Mouse (Mus musculus) erythroblast, embryonic 14.5 days (primary cell): Measurements from ENCODE around the gene Clasp1. TPM values are rescaled to one million over a fixed set of nuclear protein-coding genes. Genes with fewer than 3 reads are reported as not detected.

Experiments used
- H3K27me3 ChIP-seq: 2 replicates; pipeline ENCODE4 v1.6.1; 2012; ENCODE audit warnings: inconsistent platforms; ENCODE audit not compliant: control insufficient read depth
- H3K36me3 ChIP-seq: 2 replicates; pipeline ENCODE4 v1.6.1; 2012; ENCODE audit warnings: mild to moderate bottlenecking, inconsistent platforms; ENCODE audit not compliant: control insufficient read depth
- H3K4me1 ChIP-seq: 2 replicates; pipeline ENCODE4 v1.6.1; 2012; ENCODE audit warnings: inconsistent platforms; ENCODE audit not compliant: control insufficient read depth
- H3K4me3 ChIP-seq: replicated peaks from 2 replicates; pipeline ENCODE3; 2012; ENCODE audit warnings: moderate library complexity, mild to moderate bottlenecking, inconsistent platforms
- H3K9me3 ChIP-seq: 2 replicates; pipeline ENCODE4 v1.6.1; 2012; ENCODE audit warnings: low read length, inconsistent platforms, mixed read lengths; ENCODE audit not compliant: control insufficient read depth
- GATA1 ChIP-seq: IDR thresholded peaks from 2 replicates; pipeline ENCODE4 v1.6.1; 2012; ENCODE audit warnings: low read length, inconsistent platforms, mixed read lengths
- TAL1 ChIP-seq: IDR thresholded peaks from 3 replicates; pipeline ENCODE4 v1.6.1; 2012; ENCODE audit warnings: low read length, inconsistent platforms, mixed read lengths
- polyA plus RNA-seq: library from polyadenylated mRNA; stranded (reverse); fragments of >175 nt; gene quantifications from 2 replicates; pipeline ENCODE4 v1.2.3, GENCODE M21; 2012

Clasp1 gene
- polyA plus RNA-seq, 1 experiment, result 0.44 TPM

DNA sequence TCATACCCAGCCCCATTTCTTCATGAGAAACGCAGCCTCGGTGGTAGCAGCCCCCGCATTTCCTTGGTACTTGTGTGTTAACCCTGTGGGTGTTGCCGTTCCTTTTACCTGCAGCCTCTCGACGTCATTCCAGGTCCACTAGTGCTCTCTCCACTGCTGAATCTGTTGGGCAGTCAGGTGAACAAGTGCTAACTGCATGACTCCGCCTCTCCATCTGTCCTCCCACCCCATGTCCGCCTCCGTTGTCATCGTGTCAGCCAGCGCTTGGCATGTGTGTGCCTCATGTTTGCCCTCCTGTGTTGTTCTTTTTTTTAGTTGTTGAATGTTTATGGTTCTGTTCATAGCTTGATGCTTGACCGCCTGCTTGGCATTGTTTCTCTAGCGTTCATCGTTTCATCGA, 147.2 kb downstream of the Clasp1 start:
- H3K4me1 ChIP-seq, result no peaks in the 10 kb centered on the region

DNA sequence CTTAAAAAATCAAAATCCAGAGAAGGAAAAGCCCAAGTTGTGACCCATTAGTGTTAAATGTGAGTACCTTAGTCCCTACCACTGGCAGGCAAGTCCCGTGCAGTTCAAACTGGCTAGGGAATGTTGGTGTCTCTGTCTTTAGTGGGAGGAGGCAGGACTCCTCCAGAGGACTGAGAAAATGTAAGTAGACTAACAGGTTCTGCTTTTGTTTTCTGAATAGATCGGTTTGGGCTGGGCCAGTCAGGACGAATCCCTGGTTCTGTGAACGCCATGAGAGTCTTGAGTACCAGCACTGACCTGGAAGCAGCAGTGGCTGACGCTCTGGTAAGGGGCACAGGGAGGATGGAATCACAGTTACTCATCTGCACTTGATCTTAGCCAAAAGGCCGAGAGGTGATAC, 150.2 kb downstream of the Clasp1 start:
- TF ChIP-seq TAL1, result no peak
- no peaks in the 10 kb centered on the region for H3K4me1 ChIP-seq
- no peak overlapping the region for H3K4me3 ChIP-seq
- no peaks in the 10 kb centered on the region for H3K9me3 ChIP-seq
- no peaks in the 10 kb centered on the region for H3K27me3 ChIP-seq
- H3K36me3 ChIP-seq, result peaks cover 65% of the 10 kb centered on the region

More for the DNA sequence above, 147.2 kb downstream of the Clasp1 start:
- Histone ChIP-seq H3K9me3 (no peaks in the 10 kb centered on the region), H3K4me3 (no peak overlapping the region), H3K36me3 (peaks cover 64% of the 10 kb centered on the region), H3K27me3 (no peaks in the 10 kb centered on the region)
- TF ChIP-seq GATA1 (no peak), TAL1 (no peak)

DNA sequence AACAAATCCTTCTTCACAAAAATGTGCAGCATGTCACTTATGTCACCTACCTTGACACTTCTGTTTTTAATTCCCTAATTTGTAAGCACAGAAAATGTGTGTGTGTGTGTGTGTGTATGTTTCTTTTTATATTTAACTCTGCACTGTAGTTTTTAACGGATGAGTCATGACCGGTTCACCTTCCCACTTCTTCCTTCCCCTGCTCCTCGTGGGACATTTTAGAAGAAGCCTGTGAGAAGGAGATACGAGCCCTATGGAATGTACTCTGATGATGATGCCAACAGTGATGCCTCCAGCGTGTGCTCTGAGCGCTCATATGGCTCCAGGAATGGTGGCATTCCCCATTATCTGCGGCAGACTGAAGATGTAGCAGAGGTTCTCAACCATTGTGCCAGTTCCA, 154.0 kb downstream of the Clasp1 start:
- Histone ChIP-seq H3K4me3 (no peak overlapping the region), H3K9me3 (no peaks in the 10 kb centered on the region), H3K4me1 (no peaks in the 10 kb centered on the region), H3K36me3 (peaks cover 70% of the 10 kb centered on the region), H3K27me3 (no peaks in the 10 kb centered on the region)
- TF ChIP-seq GATA1 (no peak), TAL1 (no peak)

DNA sequence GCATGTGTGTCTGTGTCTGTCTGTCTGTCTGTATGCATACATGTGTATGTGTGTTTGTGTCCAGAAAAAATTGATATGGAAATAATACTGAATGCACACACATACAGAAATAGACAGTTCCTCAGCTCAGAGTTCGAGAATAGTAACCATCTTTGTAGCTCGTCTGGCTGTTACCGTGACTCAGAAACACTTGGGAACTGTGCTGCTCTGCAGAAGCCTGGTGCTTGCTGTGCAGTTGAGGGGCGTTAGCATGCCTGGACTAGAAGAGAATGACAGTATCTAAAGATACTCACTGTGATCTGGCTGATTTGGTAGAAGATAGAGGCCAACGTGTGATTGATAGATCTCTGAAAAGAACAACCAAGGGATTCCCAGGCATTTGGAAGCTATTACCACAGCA, 159.9 kb downstream of the Clasp1 start:
- no peaks in the 10 kb centered on the region for H3K4me1 ChIP-seq
- no peak overlapping the region for H3K4me3 ChIP-seq
- H3K36me3 ChIP-seq, result peaks cover 77% of the 10 kb centered on the region
- no peaks in the 10 kb centered on the region for H3K9me3 ChIP-seq
- TF ChIP-seq TAL1 (no peak), GATA1 (no peak)
- H3K27me3 ChIP-seq, result no peaks in the 10 kb centered on the region

DNA sequence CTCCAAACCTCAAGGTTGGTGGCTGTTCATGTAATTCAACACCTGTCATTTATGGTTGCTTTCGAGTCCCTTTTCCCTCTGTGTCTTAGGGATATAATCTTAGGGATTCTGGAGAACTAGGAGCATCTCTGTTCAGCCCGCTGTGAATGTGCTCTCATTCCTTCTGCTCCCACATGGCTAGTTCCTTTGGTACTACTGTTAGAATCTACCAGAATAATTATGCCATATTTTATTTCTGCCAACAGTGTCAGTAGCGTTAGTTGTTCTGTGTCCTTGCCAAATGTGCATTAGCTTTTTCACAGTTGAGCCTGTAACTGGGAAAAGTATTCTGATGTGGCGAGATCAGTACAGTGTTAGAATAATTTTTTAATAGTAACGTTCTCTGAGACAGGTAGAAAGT, 162.3 kb downstream of the Clasp1 start:
- Histone ChIP-seq H3K36me3 (peaks cover 75% of the 10 kb centered on the region), H3K4me1 (no peaks in the 10 kb centered on the region), H3K4me3 (no peak overlapping the region), H3K27me3 (no peaks in the 10 kb centered on the region), H3K9me3 (no peaks in the 10 kb centered on the region)
- TF ChIP-seq TAL1, result no peak
- TF ChIP-seq GATA1, result no peak

- no peaks in the 10 kb centered on the region for H3K4me1 ChIP-seq
- TF ChIP-seq TAL1 (no peak), GATA1 (no peak)
- peaks cover 69% of the 10 kb centered on the region for H3K36me3 ChIP-seq
These were observed 163.2 kb downstream of the Clasp1 start for GRCm38 (mm10) chr1:118552071-118552470.

GRCm38 (mm10) chr1:118553045-118553444, 164.2 kb downstream of the Clasp1 start:
- TF ChIP-seq GATA1 (no peak), TAL1 (no peak)
- Histone ChIP-seq H3K4me1 (no peaks in the 10 kb centered on the region), H3K27me3 (no peaks in the 10 kb centered on the region), H3K4me3 (no peak overlapping the region), H3K36me3 (peaks cover 69% of the 10 kb centered on the region), H3K9me3 (no peaks in the 10 kb centered on the region)

More at GRCm38 (mm10) chr1:118552071-118552470, 163.2 kb downstream of the Clasp1 start:
- Histone ChIP-seq H3K9me3 (no peaks in the 10 kb centered on the region), H3K27me3 (no peaks in the 10 kb centered on the region), H3K4me3 (no peak overlapping the region)

- no peaks in the 10 kb centered on the region for H3K4me1 ChIP-seq
- no peak for TF ChIP-seq GATA1
- H3K36me3 ChIP-seq, result peaks cover 67% of the 10 kb centered on the region
- H3K27me3 ChIP-seq, result no peaks in the 10 kb centered on the region
- no peak overlapping the region for H3K4me3 ChIP-seq
- H3K9me3 ChIP-seq, result no peaks in the 10 kb centered on the region
These were observed 164.6 kb downstream of the Clasp1 start for GRCm38 (mm10) chr1:118553451-118553850.

DNA sequence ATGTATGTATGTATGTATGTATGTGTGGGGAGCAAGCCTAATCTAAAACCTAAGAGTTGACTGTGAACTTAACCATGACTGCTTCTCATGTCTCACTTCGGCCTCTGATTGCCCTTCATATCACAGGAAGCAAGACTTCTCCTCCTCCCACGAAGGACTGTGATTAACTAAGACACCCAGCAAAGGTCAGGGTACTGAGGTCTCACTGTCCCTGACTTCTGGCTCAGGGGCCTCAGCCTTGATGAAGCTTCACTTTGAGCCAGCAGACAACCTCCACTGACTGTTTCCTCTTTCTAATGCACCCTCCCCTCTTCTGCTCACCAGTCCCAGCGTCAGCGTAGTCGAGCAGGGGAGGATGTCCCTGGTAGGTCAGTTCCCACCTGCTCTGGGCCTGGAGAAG, 166.1 kb downstream of the Clasp1 start:
- H3K27me3 ChIP-seq, result no peaks in the 10 kb centered on the region
- H3K4me3 ChIP-seq, result no peak overlapping the region
- H3K36me3 ChIP-seq, result peaks cover 58% of the 10 kb centered on the region
- no peaks in the 10 kb centered on the region for H3K4me1 ChIP-seq
- H3K9me3 ChIP-seq, result no peaks in the 10 kb centered on the region
- TF ChIP-seq GATA1 (no peak), TAL1 (no peak)

GRCm38 (mm10) chr1:118559716-118560115, 170.9 kb downstream of the Clasp1 start:
- Histone ChIP-seq H3K4me1 (no peaks in the 10 kb centered on the region), H3K36me3 (peaks cover 65% of the 10 kb centered on the region), H3K27me3 (no peaks in the 10 kb centered on the region), H3K9me3 (no peaks in the 10 kb centered on the region), H3K4me3 (no peak overlapping the region)
- TF ChIP-seq TAL1 (no peak), GATA1 (no peak)
